Mouse (Mus musculus) heart, embryonic 13.5 days (tissue): ENCODE results near the gene Rasa3. TPM values are rescaled to one million over a fixed set of nuclear protein-coding genes. Genes with fewer than 3 reads are reported as not detected.
A peak's percentile ranks its signal among the peaks of the same experiment; 100 is the strongest.

Source experiments
- ATAC-seq: fragments of 200-750 bp; cut with Nextera tagmentation; 2 replicates; pipeline ENCODE4 v1.8.0; 2017; ENCODE audit warnings: moderate TSS enrichment; ENCODE audit not compliant: insufficient number of reproducible peaks, low FRiP score, low TSS enrichment; ENCODE audit errors: extremely low read depth
- H3K27ac ChIP-seq: fragments of 300-500 bp; sonication (generic); replicated peaks from 2 replicates; pipeline ENCODE4 v1.5.1; 2015; ENCODE audit warnings: moderate library complexity, mild to moderate bottlenecking, inconsistent platforms
- H3K27me3 ChIP-seq: fragments of 300-500 bp; sonication (generic); replicated peaks from 2 replicates; pipeline ENCODE4 v1.6.1; 2015; ENCODE audit warnings: mild to moderate bottlenecking, inconsistent platforms
- H3K36me3 ChIP-seq: fragments of 300-500 bp; sonication (generic); 2 replicates; pipeline ENCODE4 v1.6.1; 2015; ENCODE audit warnings: mild to moderate bottlenecking, inconsistent platforms
- H3K4me1 ChIP-seq: fragments of 300-500 bp; sonication (generic); 2 replicates; pipeline ENCODE4 v1.6.1; 2015; ENCODE audit warnings: inconsistent platforms
- H3K4me2 ChIP-seq: fragments of 300-500 bp; sonication (generic); 2 replicates; pipeline ENCODE4 v1.6.1; 2015; ENCODE audit warnings: inconsistent platforms, mild to moderate bottlenecking, moderate library complexity
- H3K4me3 ChIP-seq: fragments of 300-500 bp; sonication (generic); 2 replicates; pipeline ENCODE4 v1.5.1; 2015; ENCODE audit warnings: moderate library complexity, mild to moderate bottlenecking, inconsistent platforms
- H3K9ac ChIP-seq: fragments of 300-500 bp; sonication (generic); 2 replicates; pipeline ENCODE4 v1.6.1; 2015; ENCODE audit warnings: inconsistent platforms, mild to moderate bottlenecking, moderate library complexity
- H3K9me3 ChIP-seq: fragments of 300-500 bp; sonication (generic); 2 replicates; pipeline ENCODE4 v1.6.1; 2016; ENCODE audit warnings: inconsistent platforms
- WGBS: fragments of 180-500 bp; shearing (Covaris S2); methylation state at CpG from one replicate; pipeline ENCODE4 v1.1.7; 2015; ENCODE audit warnings: mixed read lengths; 5-methylcytosine and 5-hydroxymethylcytosine counted together
- polyA plus RNA-seq: library from polyadenylated mRNA; unstranded; fragments of >200 nt; fragmentation: Nextera tagmentation; extraction: Ambion mirVana; gene quantifications from 2 replicates; pipeline ENCODE4 v1.2.1, GENCODE M21; 2015

Rasa3 gene
- polyA plus RNA-seq, 1 experiment from 2014 or later: 23.4 TPM

GRCm38 (mm10) chr8:13647591-13647990 is 29.8 kb downstream of the Rasa3 start:
- H3K4me2 ChIP-seq: no peak overlapping the region
- WGBS: 78% methylated on average over 5 of the region's 5 CpGs
- peak overlapping the region; percentile 85; the same call in 1 of the 2 replicates for H3K27ac ChIP-seq
- no peak overlapping the region for H3K4me3 ChIP-seq
- no peaks in the 10 kb centered on the region for H3K9me3 ChIP-seq
- H3K27me3 ChIP-seq: no peaks in the 10 kb centered on the region
- ATAC-seq: no peak
- no peaks in the 10 kb centered on the region for H3K36me3 ChIP-seq
- peaks cover 82% of the 10 kb centered on the region for H3K4me1 ChIP-seq
- no peak overlapping the region for H3K9ac ChIP-seq

- ATAC-seq: no peak
- no peak overlapping the region for H3K4me3 ChIP-seq
- H3K4me1 ChIP-seq: peaks cover 75% of the 10 kb centered on the region
- H3K27me3 ChIP-seq: no peaks in the 10 kb centered on the region
- H3K36me3 ChIP-seq: no peaks in the 10 kb centered on the region
- H3K4me2 ChIP-seq: peak overlapping the region; percentile 30
- H3K9me3 ChIP-seq: no peaks in the 10 kb centered on the region
- WGBS: 48% methylated on average over 6 of the region's 6 CpGs
- H3K9ac ChIP-seq: peak overlapping the region; percentile 50
- H3K27ac ChIP-seq: peak overlapping the region; percentile 91
Observed at GRCm38 (mm10) chr8:13644932-13645676, 32.3 kb downstream of the Rasa3 start.

GRCm38 (mm10) chr8:13644155-13644554 is 33.2 kb downstream of the Rasa3 start:
- WGBS: 3% methylated on average over 6 of the region's 6 CpGs
- Histone ChIP-seq H3K4me2 (peak overlapping the region; percentile 30), H3K9ac (peak overlapping the region; percentile 50), H3K9me3 (no peaks in the 10 kb centered on the region), H3K27me3 (no peaks in the 10 kb centered on the region), H3K4me3 (no peak overlapping the region), H3K4me1 (peaks cover 66% of the 10 kb centered on the region), H3K27ac (peak overlapping the region; percentile 91), H3K36me3 (no peaks in the 10 kb centered on the region)
- ATAC-seq: peak; percentile 38; the same call in 1 of the 2 replicates

GRCm38 (mm10) chr8:13642659-13643181 is 34.7 kb downstream of the Rasa3 start:
- Histone ChIP-seq H3K36me3 (no peaks in the 10 kb centered on the region), H3K9me3 (no peaks in the 10 kb centered on the region), H3K4me1 (peaks cover 57% of the 10 kb centered on the region), H3K27me3 (no peaks in the 10 kb centered on the region), H3K4me2 (no peak overlapping the region), H3K4me3 (no peak overlapping the region), H3K27ac (no peak overlapping the region), H3K9ac (no peak overlapping the region)
- no peak for ATAC-seq
- 73% methylated on average over 10 of the region's 10 CpGs for WGBS

GRCm38 (mm10) chr8:13641206-13641605 is 36.2 kb downstream of the Rasa3 start:
- Histone ChIP-seq H3K4me1 (peaks cover 53% of the 10 kb centered on the region), H3K4me3 (no peak overlapping the region), H3K27me3 (no peaks in the 10 kb centered on the region), H3K27ac (no peak overlapping the region), H3K9ac (no peak overlapping the region), H3K4me2 (no peak overlapping the region), H3K9me3 (no peaks in the 10 kb centered on the region), H3K36me3 (no peaks in the 10 kb centered on the region)
- no peak for ATAC-seq
- WGBS: 67% methylated on average over 9 of the region's 9 CpGs

GRCm38 (mm10) chr8:13640452-13640883 is 36.9 kb downstream of the Rasa3 start:
- Histone ChIP-seq H3K4me3 (no peak overlapping the region), H3K27me3 (no peaks in the 10 kb centered on the region), H3K4me2 (no peak overlapping the region), H3K36me3 (0 out of 2 replicates have a peak, but pooled peaks cover 3% of the 10 kb centered on the region), H3K9me3 (no peaks in the 10 kb centered on the region), H3K9ac (no peak overlapping the region), H3K4me1 (peaks cover 47% of the 10 kb centered on the region), H3K27ac (0 out of 2 replicates have a peak overlapping the region, but pooled peaks have one; percentile 32)
- ATAC-seq: no peak
- WGBS: 66% methylated on average over 9 of the region's 9 CpGs

- 74% methylated on average over 6 of the region's 6 CpGs for WGBS
- no peak overlapping the region for H3K4me3 ChIP-seq
- no peaks in the 10 kb centered on the region for H3K27me3 ChIP-seq
- H3K9ac ChIP-seq: no peak overlapping the region
- H3K9me3 ChIP-seq: peaks cover 4% of the 10 kb centered on the region; the same call in 1 of the 2 replicates
- ATAC-seq: no peak
- no peak overlapping the region for H3K27ac ChIP-seq
- H3K4me2 ChIP-seq: no peak overlapping the region
- H3K36me3 ChIP-seq: peaks cover 36% of the 10 kb centered on the region
- peaks cover 13% of the 10 kb centered on the region for H3K4me1 ChIP-seq
Observed at GRCm38 (mm10) chr8:13633107-13633506, 44.3 kb downstream of the Rasa3 start.

GRCm38 (mm10) chr8:13632309-13632708 is 45.1 kb downstream of the Rasa3 start:
- ATAC-seq: no peak
- WGBS: 78% methylated on average over 6 of the region's 6 CpGs
- Histone ChIP-seq H3K4me3 (no peak overlapping the region), H3K27ac (no peak overlapping the region), H3K9ac (no peak overlapping the region), H3K9me3 (peaks cover 4% of the 10 kb centered on the region; the same call in 1 of the 2 replicates), H3K36me3 (peaks cover 40% of the 10 kb centered on the region), H3K4me1 (peaks cover 13% of the 10 kb centered on the region), H3K27me3 (no peaks in the 10 kb centered on the region), H3K4me2 (no peak overlapping the region)

- Histone ChIP-seq H3K27ac (no peak overlapping the region), H3K27me3 (no peaks in the 10 kb centered on the region), H3K9ac (no peak overlapping the region), H3K4me2 (no peak overlapping the region), H3K4me1 (peaks cover 13% of the 10 kb centered on the region), H3K4me3 (no peak overlapping the region), H3K36me3 (peaks cover 52% of the 10 kb centered on the region), H3K9me3 (peaks cover 4% of the 10 kb centered on the region; the same call in 1 of the 2 replicates)
- ATAC-seq: no peak
- WGBS: 70% methylated on average over 4 of the region's 4 CpGs
Observed at GRCm38 (mm10) chr8:13630754-13631153, 46.6 kb downstream of the Rasa3 start.

- H3K4me1 ChIP-seq: peaks cover 19% of the 10 kb centered on the region
- WGBS: 68% methylated on average over 5 of the region's 5 CpGs
- peaks cover 46% of the 10 kb centered on the region for H3K36me3 ChIP-seq
- no peak for ATAC-seq
- peaks cover 4% of the 10 kb centered on the region; the same call in 1 of the 2 replicates for H3K9me3 ChIP-seq
- no peak overlapping the region for H3K9ac ChIP-seq
- no peaks in the 10 kb centered on the region for H3K27me3 ChIP-seq
- H3K4me3 ChIP-seq: no peak overlapping the region
- no peak overlapping the region for H3K4me2 ChIP-seq
- H3K27ac ChIP-seq: no peak overlapping the region
Observed at GRCm38 (mm10) chr8:13630171-13630570, 47.2 kb downstream of the Rasa3 start.

- no peak overlapping the region for H3K4me2 ChIP-seq
- H3K4me1 ChIP-seq: peaks cover 26% of the 10 kb centered on the region
- H3K27me3 ChIP-seq: no peaks in the 10 kb centered on the region
- 80% methylated on average over 10 of the region's 10 CpGs for WGBS
- H3K9me3 ChIP-seq: peaks cover 4% of the 10 kb centered on the region; the same call in 1 of the 2 replicates
- H3K4me3 ChIP-seq: no peak overlapping the region
- H3K36me3 ChIP-seq: peaks cover 46% of the 10 kb centered on the region
- no peak for ATAC-seq
- no peak overlapping the region for H3K27ac ChIP-seq
- H3K9ac ChIP-seq: no peak overlapping the region
Observed at GRCm38 (mm10) chr8:13629351-13630090, 47.9 kb downstream of the Rasa3 start.
